Mouse (Mus musculus) hindbrain, embryonic 14.5 days (tissue): ENCODE measurements around the gene Atp8a1. TPM values are rescaled to one million over a fixed set of nuclear protein-coding genes. Genes with fewer than 3 reads are reported as not detected.

Source experiments
- ATAC-seq: fragments of 200-750 bp; cut with Nextera tagmentation; 2 replicates; pipeline ENCODE4 v1.8.0; 2017; ENCODE audit warnings: moderate number of reproducible peaks, mild to moderate bottlenecking, moderate TSS enrichment, moderate library complexity; ENCODE audit not compliant: low FRiP score
- DNase-seq: peaks from one replicate; pipeline ENCODE4 v3.0.0-alpha.2; 2015; ENCODE audit warnings: low spot score
- H3K27ac ChIP-seq: fragments of 300-500 bp; sonication (generic); 2 replicates; pipeline ENCODE4 v1.5.1; 2014; ENCODE audit warnings: mild to moderate bottlenecking, moderate library complexity
- H3K27me3 ChIP-seq: fragments of 300-500 bp; sonication (generic); 2 replicates; pipeline ENCODE4 v1.6.1; 2014; ENCODE audit warnings: mild to moderate bottlenecking, low read length, mixed read lengths; ENCODE audit not compliant: control insufficient read depth, insufficient read depth
- H3K36me3 ChIP-seq: fragments of 300-500 bp; sonication (generic); replicated peaks from 2 replicates; pipeline ENCODE4 v1.6.1; 2014; ENCODE audit not compliant: control insufficient read depth, insufficient read depth
- H3K4me1 ChIP-seq: fragments of 300-500 bp; sonication (generic); replicated peaks from 2 replicates; pipeline ENCODE4 v1.6.1; 2014; ENCODE audit warnings: antibody characterized with exemption, low read length, mixed read lengths; ENCODE audit not compliant: control insufficient read depth, insufficient read depth
- H3K4me2 ChIP-seq: fragments of 300-500 bp; sonication (generic); replicated peaks from 2 replicates; pipeline ENCODE4 v1.6.1; 2014; ENCODE audit warnings: mild to moderate bottlenecking, moderate library complexity
- H3K4me3 ChIP-seq: fragments of 300-500 bp; sonication (generic); replicated peaks from 2 replicates; pipeline ENCODE4 v1.5.1; 2014; ENCODE audit warnings: mild to moderate bottlenecking, low read length
- H3K9ac ChIP-seq: fragments of 300-500 bp; sonication (generic); 2 replicates; pipeline ENCODE4 v1.6.1; 2014
- H3K9me3 ChIP-seq: fragments of 300-500 bp; sonication (generic); 2 replicates; pipeline ENCODE4 v1.6.1; 2016; ENCODE audit warnings: low read length; ENCODE audit not compliant: control insufficient read depth
- WGBS: fragments of 180-500 bp; shearing (Covaris S2); extraction: QIAGEN DNeasy Blood & Tissue Kit; methylation state at CpG from one replicate; pipeline ENCODE4 v1.1.7; 2014; 5-methylcytosine and 5-hydroxymethylcytosine counted together
- polyA plus RNA-seq: library from polyadenylated mRNA; unstranded; fragments of >200 nt; fragmentation: Nextera tagmentation; extraction: Ambion mirVana; gene quantifications from 2 replicates; pipeline ENCODE4 v1.2.1, GENCODE M21; 2014

The Atp8a1 gene
- polyA plus RNA-seq, 1 experiment from 2014 or later, result 77.3 TPM

DNA sequence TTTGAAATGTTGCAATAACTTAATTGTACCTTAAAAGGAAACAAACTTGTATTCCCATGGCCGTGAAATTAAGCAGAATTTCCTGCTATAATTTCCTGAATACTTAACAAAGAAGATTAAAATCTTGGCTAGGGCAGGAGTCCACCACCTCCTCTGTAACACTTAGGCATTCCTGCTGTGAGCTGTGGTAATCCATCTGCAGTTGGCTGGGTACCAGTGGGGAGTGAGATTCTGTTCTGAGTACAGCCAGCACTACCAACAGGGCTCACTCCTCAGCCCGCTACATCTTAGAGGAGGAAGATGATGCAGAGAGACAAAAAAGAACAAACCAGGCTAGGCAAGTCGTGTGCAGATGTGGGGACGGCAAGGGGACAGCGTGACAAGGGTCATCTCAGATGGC is 192.7 kb downstream of the Atp8a1 start:
- no peak for ATAC-seq

DNA sequence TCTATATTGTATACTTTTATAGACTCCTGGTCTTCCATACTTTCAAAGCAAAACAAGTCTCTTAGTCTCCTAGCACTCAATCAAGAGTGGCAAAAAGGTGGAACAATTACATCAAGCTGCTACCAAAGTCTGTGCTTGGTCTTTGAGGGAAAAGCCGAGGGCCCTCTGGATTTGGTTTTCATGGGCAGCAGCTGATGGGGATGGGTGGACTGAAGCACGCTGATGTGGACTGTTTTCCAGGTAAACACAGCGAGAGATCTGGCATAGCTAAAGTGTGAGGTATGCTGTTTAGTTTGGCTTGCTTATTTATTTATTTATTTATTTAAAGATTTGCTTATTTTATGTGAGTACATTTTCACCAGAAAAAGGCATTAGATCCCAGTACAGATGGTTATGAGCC is 193.7 kb downstream of the Atp8a1 start:
- Histone ChIP-seq H3K9me3 (peaks cover 4% of the 10 kb centered on the region; the same call in 1 of the 2 replicates), H3K36me3 (peaks cover 46% of the 10 kb centered on the region), H3K4me3 (no peak overlapping the region), H3K4me1 (0 out of 2 replicates have a peak, but pooled peaks cover 2% of the 10 kb centered on the region), H3K9ac (no peak overlapping the region), H3K27ac (no peak overlapping the region), H3K27me3 (peaks cover 24% of the 10 kb centered on the region), H3K4me2 (no peak overlapping the region)
- ATAC-seq, result no peak
- WGBS, result 95% methylated on average over 3 of the region's 3 CpGs
- DNase-seq, result no peak

More for the DNA sequence above, 192.7 kb downstream of the Atp8a1 start:
- H3K9ac ChIP-seq, result no peak overlapping the region
- peaks cover 4% of the 10 kb centered on the region; the same call in 1 of the 2 replicates for H3K9me3 ChIP-seq
- 60% methylated on average over 5 of the region's 5 CpGs for WGBS
- H3K4me3 ChIP-seq, result no peak overlapping the region
- H3K4me1 ChIP-seq, result 0 out of 2 replicates have a peak, but pooled peaks cover 2% of the 10 kb centered on the region
- H3K36me3 ChIP-seq, result peaks cover 41% of the 10 kb centered on the region
- no peak overlapping the region for H3K27ac ChIP-seq
- peaks cover 29% of the 10 kb centered on the region for H3K27me3 ChIP-seq
- no peak for DNase-seq
- no peak overlapping the region for H3K4me2 ChIP-seq

DNA sequence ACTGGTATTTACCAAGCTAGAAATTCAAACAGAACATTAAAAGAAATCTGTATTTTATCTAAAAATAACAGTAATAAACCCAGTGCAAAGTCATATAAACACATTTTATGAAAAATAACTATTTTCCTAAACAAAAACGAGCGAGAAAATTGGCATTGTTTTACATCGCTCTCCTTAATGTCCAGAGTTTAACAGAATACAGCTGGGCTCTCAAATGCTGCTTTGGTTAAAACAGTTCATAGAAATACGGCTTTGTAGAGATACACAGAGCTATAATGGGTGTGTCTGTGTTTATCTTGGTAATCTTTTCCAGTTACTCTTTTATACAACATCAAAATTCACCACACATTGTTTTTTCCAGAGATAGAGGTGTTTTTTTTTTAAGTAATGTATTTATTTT is 194.8 kb downstream of the Atp8a1 start:
- ATAC-seq (no peak), DNase-seq (no peak)
- Histone ChIP-seq H3K9me3 (peaks cover 4% of the 10 kb centered on the region; the same call in 1 of the 2 replicates), H3K4me1 (0 out of 2 replicates have a peak, but pooled peaks cover 2% of the 10 kb centered on the region), H3K9ac (no peak overlapping the region), H3K4me2 (no peak overlapping the region), H3K4me3 (no peak overlapping the region), H3K27ac (no peak overlapping the region), H3K27me3 (peaks cover 18% of the 10 kb centered on the region; the same call in 1 of the 2 replicates), H3K36me3 (peaks cover 56% of the 10 kb centered on the region)
- WGBS, result 94% methylated on average over 4 of the region's 4 CpGs

DNA sequence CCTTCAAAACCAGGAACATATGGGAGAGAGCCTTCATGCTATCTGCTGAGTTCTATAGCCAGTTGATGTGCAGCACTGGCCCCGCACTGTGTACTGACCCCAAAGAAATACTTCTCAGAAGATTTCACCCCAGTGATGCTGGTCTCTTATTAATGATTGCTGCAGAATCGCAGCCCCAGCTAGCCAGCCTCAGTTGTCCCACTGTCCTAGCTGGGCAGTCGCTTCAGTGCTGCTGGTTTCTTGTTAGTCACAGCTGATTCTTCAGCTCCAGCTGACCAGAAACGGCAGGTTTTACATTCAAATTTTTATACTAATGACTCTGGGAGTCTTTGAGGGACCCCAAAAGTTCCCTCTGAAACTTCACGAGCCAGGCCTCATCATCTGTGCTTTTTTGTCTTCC is 197.2 kb downstream of the Atp8a1 start:
- Histone ChIP-seq H3K9me3 (peaks cover 4% of the 10 kb centered on the region; the same call in 1 of the 2 replicates), H3K36me3 (peaks cover 69% of the 10 kb centered on the region), H3K27ac (no peak overlapping the region), H3K4me3 (no peak overlapping the region), H3K9ac (no peak overlapping the region), H3K4me2 (no peak overlapping the region), H3K4me1 (no peaks in the 10 kb centered on the region), H3K27me3 (peaks cover 16% of the 10 kb centered on the region; the same call in 1 of the 2 replicates)
- DNase-seq, result no peak
- 90% methylated on average over 5 of the region's 5 CpGs for WGBS
- no peak for ATAC-seq

DNA sequence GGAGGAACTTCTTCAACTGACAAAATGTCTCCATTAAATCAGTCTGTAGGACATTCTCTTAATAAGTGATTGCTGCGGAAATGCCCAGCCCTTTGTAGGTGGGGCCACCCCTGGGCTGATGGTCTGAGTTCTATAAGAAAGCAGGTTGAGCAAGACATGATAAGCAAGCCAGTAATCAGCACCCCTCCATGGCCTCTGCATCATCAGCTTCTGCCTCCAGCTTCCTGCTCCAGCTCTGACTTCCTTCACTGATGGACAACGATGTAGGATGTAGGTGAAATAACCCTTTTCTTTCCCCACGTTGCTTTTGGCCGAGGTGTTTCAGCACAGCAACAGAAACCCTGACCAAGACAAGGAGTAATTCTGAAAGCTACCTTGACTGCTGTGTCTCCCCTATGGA is 198.1 kb downstream of the Atp8a1 start:
- no peak overlapping the region for H3K4me3 ChIP-seq
- H3K36me3 ChIP-seq, result peaks cover 62% of the 10 kb centered on the region
- H3K4me1 ChIP-seq, result no peaks in the 10 kb centered on the region
- DNase-seq (no peak), ATAC-seq (no peak)
- H3K9ac ChIP-seq, result no peak overlapping the region
- H3K9me3 ChIP-seq, result peaks cover 3% of the 10 kb centered on the region; the same call in 1 of the 2 replicates
- H3K27ac ChIP-seq, result no peak overlapping the region
- H3K27me3 ChIP-seq, result 0 out of 2 replicates have a peak, but pooled peaks cover 8% of the 10 kb centered on the region
- 91% methylated on average over 4 of the region's 4 CpGs for WGBS
- H3K4me2 ChIP-seq, result no peak overlapping the region

DNA sequence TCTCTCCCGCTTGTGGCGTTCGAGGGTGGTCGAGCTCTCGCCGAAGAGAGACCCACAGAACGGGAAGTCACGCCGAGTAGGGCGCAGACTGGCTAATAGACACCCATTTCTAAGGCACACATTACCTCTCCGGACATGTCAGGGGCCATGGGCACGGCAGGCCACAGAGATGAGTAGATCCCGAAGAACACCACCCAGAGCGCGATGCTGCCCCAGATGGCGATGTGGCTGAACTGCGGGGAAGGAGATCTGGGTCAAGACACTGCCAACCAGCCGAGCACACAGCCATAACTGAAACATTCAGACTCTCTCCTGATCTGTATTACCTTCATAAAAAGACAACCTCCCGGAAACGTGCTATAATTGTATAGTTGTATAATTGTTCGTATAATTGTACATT is 199.7 kb downstream of the Atp8a1 start:
- H3K36me3 ChIP-seq, result peaks cover 65% of the 10 kb centered on the region
- DNase-seq (no peak), ATAC-seq (no peak)
- H3K9me3 ChIP-seq, result no peaks in the 10 kb centered on the region
- no peaks in the 10 kb centered on the region for H3K4me1 ChIP-seq
- H3K9ac ChIP-seq, result no peak overlapping the region
- H3K4me2 ChIP-seq, result no peak overlapping the region
- H3K27me3 ChIP-seq, result no peaks in the 10 kb centered on the region
- 79% methylated on average over 21 of the region's 21 CpGs for WGBS
- H3K27ac ChIP-seq, result no peak overlapping the region
- no peak overlapping the region for H3K4me3 ChIP-seq

DNA sequence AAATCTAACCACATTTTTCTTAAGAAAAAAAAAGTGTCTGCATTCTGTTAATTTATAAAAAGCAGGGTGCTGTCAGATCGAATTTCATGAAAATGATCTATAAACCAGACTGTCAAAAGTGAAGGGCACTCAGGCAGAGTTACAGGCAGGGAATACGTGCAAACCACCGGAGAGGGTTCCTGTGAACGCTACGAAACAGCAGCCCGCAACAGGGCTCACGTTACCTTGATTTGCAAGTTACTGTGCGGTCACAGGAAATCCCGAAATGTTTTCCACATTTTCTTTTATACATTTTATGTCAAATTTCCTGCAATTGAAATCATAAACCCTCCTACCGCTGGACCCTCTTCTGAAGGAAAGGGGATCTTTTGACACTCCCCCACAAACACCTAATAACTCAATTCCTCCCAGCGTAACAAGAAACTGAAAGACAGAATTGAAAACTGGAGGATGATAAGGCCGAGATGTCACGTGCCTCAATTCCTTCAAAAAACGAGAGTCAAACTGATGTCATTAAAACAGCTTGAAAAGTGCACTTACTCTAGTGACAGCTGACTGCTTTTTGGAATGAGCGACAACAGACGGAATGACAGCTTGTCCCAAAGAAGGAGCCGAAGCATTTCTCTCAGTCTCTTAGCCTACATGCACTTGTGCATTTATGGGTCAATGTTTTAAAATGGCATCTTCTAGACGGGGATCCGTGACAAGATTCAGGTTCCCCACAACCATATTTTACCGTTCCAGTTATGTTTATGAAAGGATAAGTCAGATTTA is 200.3 kb downstream of the Atp8a1 start:
- no peak overlapping the region for H3K4me3 ChIP-seq
- no peaks in the 10 kb centered on the region for H3K4me1 ChIP-seq
- peaks cover 65% of the 10 kb centered on the region for H3K36me3 ChIP-seq
- ATAC-seq, result no peak
- no peak for DNase-seq
- no peak overlapping the region for H3K9ac ChIP-seq
- 90% methylated on average over 20 of the region's 20 CpGs for WGBS
- no peak overlapping the region for H3K4me2 ChIP-seq
- no peak overlapping the region for H3K27ac ChIP-seq
- no peaks in the 10 kb centered on the region for H3K27me3 ChIP-seq
- H3K9me3 ChIP-seq, result no peaks in the 10 kb centered on the region

DNA sequence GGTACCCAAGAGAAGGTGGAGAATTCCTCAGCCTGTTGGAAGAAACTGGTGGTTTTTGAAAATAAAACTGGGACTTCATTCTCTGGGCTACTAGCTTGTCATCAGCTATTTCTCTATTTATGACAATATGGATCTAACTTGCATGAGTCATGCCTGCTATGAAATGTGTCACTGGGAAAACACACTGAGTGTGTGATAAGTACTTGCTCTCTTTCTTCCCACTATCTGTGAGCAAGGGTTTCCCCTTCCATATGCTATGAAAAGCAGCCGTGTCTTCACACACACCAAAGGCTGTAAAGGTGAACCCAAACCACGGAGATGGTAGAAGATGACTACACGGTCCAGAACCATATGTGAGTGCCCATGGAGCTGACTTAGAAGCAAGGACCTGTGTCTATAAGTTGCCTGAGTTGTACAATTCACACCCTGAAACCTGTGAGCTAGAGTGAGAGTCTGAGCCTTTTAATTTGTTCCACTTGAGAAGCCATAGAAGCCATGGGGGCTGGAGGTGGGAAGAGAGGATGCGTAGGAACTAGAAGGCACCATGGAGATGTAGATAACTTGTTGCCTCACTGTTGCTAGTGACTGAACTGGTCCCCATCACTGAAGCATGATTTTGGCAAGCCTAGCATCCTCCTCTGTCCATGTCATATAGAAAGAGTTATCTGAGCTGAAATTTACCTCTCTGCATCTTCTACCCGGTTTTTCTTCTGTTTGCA is 203.5 kb downstream of the Atp8a1 start:
- Histone ChIP-seq H3K36me3 (peaks cover 43% of the 10 kb centered on the region), H3K4me2 (no peak overlapping the region), H3K9me3 (no peaks in the 10 kb centered on the region), H3K9ac (no peak overlapping the region), H3K4me1 (no peaks in the 10 kb centered on the region), H3K4me3 (no peak overlapping the region), H3K27ac (no peak overlapping the region), H3K27me3 (no peaks in the 10 kb centered on the region)
- 97% methylated on average over 5 of the region's 5 CpGs for WGBS
- DNase-seq (no peak), ATAC-seq (no peak)

DNA sequence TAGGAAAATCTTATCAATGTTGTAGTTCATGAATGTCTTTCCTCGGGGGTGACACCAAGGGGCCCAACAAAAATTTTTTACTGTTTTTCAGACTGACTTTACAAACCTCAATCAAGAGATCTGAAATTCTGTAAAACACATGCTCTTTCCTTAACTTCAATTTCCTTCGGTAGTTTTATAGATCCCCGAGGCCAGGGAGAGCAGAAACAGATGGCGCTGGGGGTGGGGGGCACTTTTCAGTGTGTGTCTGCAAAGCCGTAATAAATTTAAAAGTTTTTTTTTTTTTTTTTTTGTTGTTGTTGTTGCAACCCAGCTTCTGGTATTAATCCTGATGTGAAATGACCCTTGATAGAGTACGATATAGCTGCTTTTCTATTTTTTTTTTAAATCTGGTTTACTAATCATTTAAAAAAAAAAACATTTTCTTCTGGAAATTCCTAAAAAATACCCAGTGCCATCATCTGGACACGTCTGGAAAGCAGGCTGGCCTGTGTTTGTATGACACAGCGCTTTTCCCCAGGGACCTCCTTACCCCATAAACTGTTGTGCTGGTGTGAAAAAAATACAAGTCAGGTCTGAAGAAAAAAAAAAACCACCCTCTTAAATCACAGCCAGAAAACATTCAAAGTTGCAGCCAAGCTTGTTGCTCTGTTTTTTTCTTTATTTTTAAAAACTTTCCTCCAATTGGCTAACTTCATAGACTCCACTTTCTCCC is 205.7 kb downstream of the Atp8a1 start:
- 69% methylated on average over 8 of the region's 8 CpGs for WGBS
- no peaks in the 10 kb centered on the region for H3K27me3 ChIP-seq
- H3K36me3 ChIP-seq, result peaks cover 27% of the 10 kb centered on the region
- DNase-seq (no peak), ATAC-seq (no peak)
- H3K27ac ChIP-seq, result no peak overlapping the region
- no peak overlapping the region for H3K4me3 ChIP-seq
- H3K9me3 ChIP-seq, result no peaks in the 10 kb centered on the region
- no peak overlapping the region for H3K9ac ChIP-seq
- H3K4me1 ChIP-seq, result no peaks in the 10 kb centered on the region
- no peak overlapping the region for H3K4me2 ChIP-seq
